Mouse (Mus musculus) liver, adult 2 months (tissue): ENCODE measurements around the gene Litaf.

Experiments used
- CTCF ChIP-seq: fragments of 200-500 bp; IDR thresholded peaks from 2 replicates; pipeline ENCODE4 v1.5.1; 2011; ENCODE audit warnings: low read depth, low read length, control low read depth
- POLR2A ChIP-seq: fragments of 200-500 bp; IDR thresholded peaks from 2 replicates; pipeline ENCODE4 v1.6.1; 2011; ENCODE audit warnings: low read length, control low read depth; ENCODE audit not compliant: insufficient read depth; ENCODE audit errors: extremely low read depth

DNA sequence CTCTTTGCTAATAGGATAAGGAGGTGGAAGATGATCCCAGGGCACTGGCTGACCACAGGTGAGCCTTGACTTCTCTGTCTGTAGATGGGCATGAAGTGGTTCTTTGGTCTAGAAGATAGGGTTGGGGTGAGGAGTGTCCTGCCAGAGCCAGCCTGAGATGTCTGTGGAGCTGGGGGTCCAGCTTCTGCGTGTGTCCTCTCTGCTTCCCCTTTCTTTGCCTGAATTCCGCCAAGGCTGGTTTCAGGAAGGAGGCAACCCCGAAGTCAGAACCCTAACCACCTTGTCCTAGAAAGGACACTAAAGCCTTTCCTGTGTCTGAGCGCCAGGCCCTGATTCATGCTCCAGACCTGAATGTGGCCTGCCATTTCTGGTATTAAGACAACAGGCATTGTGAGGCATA lies 54.0 kb downstream of the Litaf start:
- TF ChIP-seq CTCF, result no peak
- no peak for TF ChIP-seq POLR2A
